Mouse (Mus musculus) olfactory bulb, adult 2 months (tissue): ENCODE data around the gene Osbp.

ENCODE experiments used
- CTCF ChIP-seq: fragments of 200-500 bp; IDR thresholded peaks from 2 replicates; pipeline ENCODE4 v1.5.1; 2012; ENCODE audit warnings: low read depth, mild to moderate bottlenecking, low read length, moderate library complexity; ENCODE audit not compliant: insufficient read depth
- POLR2A ChIP-seq: fragments of 200-500 bp; IDR thresholded peaks from 2 replicates; pipeline ENCODE4 v1.6.1; 2012; ENCODE audit warnings: mild to moderate bottlenecking, low read depth, low read length, moderate library complexity; ENCODE audit not compliant: insufficient read depth

GRCm38 (mm10) chr19:11992441-11993029 lies 26.8 kb downstream of the Osbp start:
- TF ChIP-seq CTCF (no peak), POLR2A (no peak)
